Mouse (Mus musculus): Measurements from ENCODE around the gene Klc4. TPM values are rescaled to one million over a fixed set of nuclear protein-coding genes. Genes with fewer than 3 reads are reported as not detected.

Klc4 gene
- 10.8 and 12.3 TPM in 2 replicates for polyA plus RNA-seq (2014; fragmentation: Nextera tagmentation; extraction: Ambion mirVana)

GRCm38 (mm10) chr17:46645561-46646321, at the start of gene Klc4, which contains the start of gene Mrpl2:
Gene Klc4, minus strand, starts transcription at chr17:46646022.
Gene Mrpl2, plus strand, starts transcription at chr17:46646229.
- peaks cover 22% of the 10 kb centered on the region for H3K4me1 ChIP-seq (replicated peaks; ENCODE audit: control insufficient read depth, insufficient read depth, low read length)

GRCm38 (mm10) chr17:46694517-46695063, 48.8 kb upstream of the Klc4 start:
- Histone ChIP-seq H3K36me3 (ENCODE audit: control insufficient read depth, insufficient read depth, low read length) (peaks cover 10% of the 10 kb centered on the region; the same call in 1 of the 2 replicates), H3K4me2 (no peak overlapping the region), H3K27me3 (replicated peaks; ENCODE audit: control insufficient read depth, insufficient read depth, low read length) (no peaks in the 10 kb centered on the region), H3K9ac (ENCODE audit: low read depth, low read length) (no peak overlapping the region), H3K27ac (ENCODE audit: low read depth, low read length) (no peak overlapping the region), H3K4me3 (ENCODE audit: low read depth, low read length) (no peak overlapping the region), H3K9me3 (ENCODE audit: control insufficient read depth, low read length) (no peaks in the 10 kb centered on the region), H3K4me1 (replicated peaks; ENCODE audit: control insufficient read depth, insufficient read depth, low read length) (peaks cover 5% of the 10 kb centered on the region; the same call in 1 of the 2 replicates)
- no peak for ATAC-seq (replicated peaks; ENCODE audit: low FRiP score)
- DNase-seq (ENCODE audit: low spot score): no peak
- 79% methylated on average over 1 of the region's 1 CpGs for WGBS

More at GRCm38 (mm10) chr17:46645561-46646321, at the start of gene Klc4, which contains the start of gene Mrpl2:
- peak within 1 kb of the TSS; percentile 59 for H3K27ac ChIP-seq (ENCODE audit: low read depth, low read length)
- peak; percentile 100 for DNase-seq (ENCODE audit: low spot score)
- peak; percentile 75 for ATAC-seq (replicated peaks; ENCODE audit: low FRiP score)
- H3K4me3 ChIP-seq (ENCODE audit: low read depth, low read length): peak within 1 kb of the TSS; percentile 72
- peak within 1 kb of the TSS; percentile 84 for H3K9ac ChIP-seq (ENCODE audit: low read depth, low read length)
- no peaks in the 10 kb centered on the region for H3K27me3 ChIP-seq (replicated peaks; ENCODE audit: control insufficient read depth, insufficient read depth, low read length)
- WGBS: 1% methylated on average over 53 of the region's 53 CpGs
- no peaks in the 10 kb centered on the region for H3K9me3 ChIP-seq (ENCODE audit: control insufficient read depth, low read length)
- H3K4me2 ChIP-seq: peak within 1 kb of the TSS; percentile 86
- no peaks in the 10 kb centered on the region; the same call in 1 of the 2 replicates for H3K36me3 ChIP-seq (ENCODE audit: control insufficient read depth, insufficient read depth, low read length)

- WGBS: 86% methylated on average over 2 of the region's 2 CpGs
- Histone ChIP-seq H3K27me3 (replicated peaks; ENCODE audit: control insufficient read depth, insufficient read depth, low read length) (no peaks in the 10 kb centered on the region), H3K4me3 (ENCODE audit: low read depth, low read length) (no peak overlapping the region), H3K9me3 (ENCODE audit: control insufficient read depth, low read length) (no peaks in the 10 kb centered on the region), H3K9ac (ENCODE audit: low read depth, low read length) (no peak overlapping the region), H3K27ac (ENCODE audit: low read depth, low read length) (peak overlapping the region; percentile 11; the same call in 1 of the 2 replicates), H3K36me3 (ENCODE audit: control insufficient read depth, insufficient read depth, low read length) (peaks cover 8% of the 10 kb centered on the region), H3K4me2 (no peak overlapping the region), H3K4me1 (replicated peaks; ENCODE audit: control insufficient read depth, insufficient read depth, low read length) (peaks cover 5% of the 10 kb centered on the region; the same call in 1 of the 2 replicates)
- DNase-seq (ENCODE audit: low spot score) (no peak), ATAC-seq (replicated peaks; ENCODE audit: low FRiP score) (no peak)
Observed at GRCm38 (mm10) chr17:46691390-46691789, 45.6 kb upstream of the Klc4 start.

GRCm38 (mm10) chr17:46690665-46691064, 44.8 kb upstream of the Klc4 start:
- DNase-seq (ENCODE audit: low spot score) (no peak), ATAC-seq (replicated peaks; ENCODE audit: low FRiP score) (peak; percentile 82)
- H3K4me3 ChIP-seq (ENCODE audit: low read depth, low read length): no peak overlapping the region
- H3K27me3 ChIP-seq (replicated peaks; ENCODE audit: control insufficient read depth, insufficient read depth, low read length): no peaks in the 10 kb centered on the region
- peaks cover 5% of the 10 kb centered on the region; the same call in 1 of the 2 replicates for H3K4me1 ChIP-seq (replicated peaks; ENCODE audit: control insufficient read depth, insufficient read depth, low read length)
- H3K9me3 ChIP-seq (ENCODE audit: control insufficient read depth, low read length): no peaks in the 10 kb centered on the region
- H3K9ac ChIP-seq (ENCODE audit: low read depth, low read length): no peak overlapping the region
- 56% methylated on average over 12 of the region's 12 CpGs for WGBS
- peak overlapping the region; percentile 26; the same call in 1 of the 2 replicates for H3K4me2 ChIP-seq
- peak overlapping the region; percentile 11; the same call in 1 of the 2 replicates for H3K27ac ChIP-seq (ENCODE audit: low read depth, low read length)
- peaks cover 15% of the 10 kb centered on the region for H3K36me3 ChIP-seq (ENCODE audit: control insufficient read depth, insufficient read depth, low read length)

- Histone ChIP-seq H3K36me3 (ENCODE audit: control insufficient read depth, insufficient read depth, low read length) (peaks cover 40% of the 10 kb centered on the region), H3K4me2 (no peak overlapping the region), H3K4me1 (replicated peaks; ENCODE audit: control insufficient read depth, insufficient read depth, low read length) (peaks cover 11% of the 10 kb centered on the region), H3K27me3 (replicated peaks; ENCODE audit: control insufficient read depth, insufficient read depth, low read length) (no peaks in the 10 kb centered on the region), H3K9me3 (ENCODE audit: control insufficient read depth, low read length) (no peaks in the 10 kb centered on the region), H3K9ac (ENCODE audit: low read depth, low read length) (no peak overlapping the region), H3K4me3 (ENCODE audit: low read depth, low read length) (no peak overlapping the region), H3K27ac (ENCODE audit: low read depth, low read length) (no peak overlapping the region)
- no peak for DNase-seq (ENCODE audit: low spot score)
- no peak for ATAC-seq (replicated peaks; ENCODE audit: low FRiP score)
- WGBS: 90% methylated on average over 6 of the region's 6 CpGs
Observed at GRCm38 (mm10) chr17:46685913-46686312, 40.1 kb upstream of the Klc4 start.

GRCm38 (mm10) chr17:46682654-46683389, 37.0 kb upstream of the Klc4 start:
- H3K27me3 ChIP-seq (replicated peaks; ENCODE audit: control insufficient read depth, insufficient read depth, low read length): no peaks in the 10 kb centered on the region
- no peak for ATAC-seq (replicated peaks; ENCODE audit: low FRiP score)
- no peak for DNase-seq (ENCODE audit: low spot score)
- H3K4me1 ChIP-seq (replicated peaks; ENCODE audit: control insufficient read depth, insufficient read depth, low read length): peaks cover 23% of the 10 kb centered on the region
- H3K9ac ChIP-seq (ENCODE audit: low read depth, low read length): no peak overlapping the region
- H3K4me2 ChIP-seq: no peak overlapping the region
- H3K36me3 ChIP-seq (ENCODE audit: control insufficient read depth, insufficient read depth, low read length): peaks cover 40% of the 10 kb centered on the region
- no peak overlapping the region for H3K27ac ChIP-seq (ENCODE audit: low read depth, low read length)
- no peaks in the 10 kb centered on the region for H3K9me3 ChIP-seq (ENCODE audit: control insufficient read depth, low read length)
- no peak overlapping the region for H3K4me3 ChIP-seq (ENCODE audit: low read depth, low read length)
- WGBS: 90% methylated on average over 16 of the region's 16 CpGs

- ATAC-seq (replicated peaks; ENCODE audit: low FRiP score): no peak
- peaks cover 23% of the 10 kb centered on the region for H3K4me1 ChIP-seq (replicated peaks; ENCODE audit: control insufficient read depth, insufficient read depth, low read length)
- H3K27me3 ChIP-seq (replicated peaks; ENCODE audit: control insufficient read depth, insufficient read depth, low read length): no peaks in the 10 kb centered on the region
- no peaks in the 10 kb centered on the region for H3K9me3 ChIP-seq (ENCODE audit: control insufficient read depth, low read length)
- peak overlapping the region; percentile 70 for H3K4me3 ChIP-seq (ENCODE audit: low read depth, low read length)
- peaks cover 40% of the 10 kb centered on the region for H3K36me3 ChIP-seq (ENCODE audit: control insufficient read depth, insufficient read depth, low read length)
- H3K27ac ChIP-seq (ENCODE audit: low read depth, low read length): peak overlapping the region; percentile 79; the same call in 1 of the 2 replicates
- WGBS: 21% methylated on average over 12 of the region's 12 CpGs
- peak overlapping the region; percentile 70 for H3K9ac ChIP-seq (ENCODE audit: low read depth, low read length)
- peak overlapping the region; percentile 97 for H3K4me2 ChIP-seq
- no peak for DNase-seq (ENCODE audit: low spot score)
Observed at GRCm38 (mm10) chr17:46681466-46682118, 35.8 kb upstream of the Klc4 start.
